Mouse (Mus musculus): ENCODE data around the gene Olfr1324. TPM values are rescaled to one million over a fixed set of nuclear protein-coding genes. Genes with fewer than 3 reads are reported as not detected.

Olfr1324 gene
- total and polyA plus RNA-seq, 3 experiments: not detected

DNA sequence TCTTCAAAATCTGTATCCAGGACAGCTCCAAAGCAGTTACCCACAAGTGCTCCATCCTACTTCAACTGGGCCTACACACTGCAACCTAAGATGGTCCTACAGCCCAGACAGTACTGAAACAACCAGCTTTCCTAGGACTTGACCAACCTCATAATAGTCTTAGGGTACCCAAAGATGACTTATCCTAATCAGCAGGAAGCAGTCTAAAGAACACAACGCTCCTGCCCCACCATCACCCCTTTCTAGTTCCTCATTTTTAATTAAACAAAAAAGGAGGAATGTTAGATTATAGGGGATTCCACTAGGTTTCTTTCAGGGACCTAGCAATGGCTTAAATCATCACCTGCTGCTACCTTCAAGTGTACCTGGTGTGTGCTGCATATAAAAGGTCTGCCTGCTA, 15.1 kb upstream of the Olfr1324 start:
- no peak overlapping the region for H3K4me3 ChIP-seq (ENCODE audit: control insufficient read depth in 1 of 2, insufficient read depth in 1 of 2, low read depth in 2 of 2, low read length in 2 of 2)
- peaks cover 0 to 3% of the 10 kb centered on the region in 2 experiments; a peak in 1 of 4 replicates for H3K36me3 ChIP-seq (ENCODE audit: control insufficient read depth in 1 of 2, insufficient read depth in 2 of 2, low read length in 2 of 2)
- peak; percentile 59 for DNase-seq (ENCODE audit: low read depth, low spot score)
- H3K27me3 ChIP-seq (ENCODE audit: control insufficient read depth in 1 of 2, insufficient read depth in 2 of 2, low read length in 2 of 2): no peaks in the 10 kb centered on the region
- H3K9ac ChIP-seq (ENCODE audit: control insufficient read depth, low read depth, low read length, poor library complexity, severe bottlenecking): no peak overlapping the region
- peaks cover 0 to 6% of the 10 kb centered on the region in 2 experiments; a peak in 3 of 4 replicates for H3K4me1 ChIP-seq (ENCODE audit: control insufficient read depth in 1 of 2, insufficient read depth in 2 of 2, low read length in 2 of 2)
- TF ChIP-seq ELF1 (IDR thresholded peaks at IDR 0.05; ENCODE audit: low read depth, low read length): no peak
- TF ChIP-seq CTCF (IDR thresholded peaks at IDR 0.05 in 2 of 3, conservative IDR thresholded peaks at IDR 0.05 in 1 of 3; ENCODE audit: control insufficient read depth in 1 of 3, insufficient read depth in 1 of 3, low read depth in 2 of 3, low read length in 3 of 3, poor library complexity in 1 of 3, severe bottlenecking in 1 of 3): no peak
- no peak for TF ChIP-seq ZC3H11A (IDR thresholded peaks at IDR 0.05; ENCODE audit: low read depth, low read length)
- no peak for TF ChIP-seq KAT2A (conservative IDR thresholded peaks at IDR 0.05; ENCODE audit: low read depth, low read length)
- no peak for TF ChIP-seq NRF1 (IDR thresholded peaks at IDR 0.05; ENCODE audit: insufficient read depth, low read depth, low read length, poor library complexity, severe bottlenecking)
- no peak for TF ChIP-seq SMC3 (IDR thresholded peaks at IDR 0.05; ENCODE audit: low read depth, low read length)
- no peak for TF ChIP-seq ZMIZ1 (IDR thresholded peaks at IDR 0.05; ENCODE audit: low read depth, low read length)
- TF ChIP-seq RCOR1 (IDR thresholded peaks at IDR 0.05; ENCODE audit: low read depth, low read length): peak; percentile 45; the same call in 1 of the 2 replicates
- no peak for TF ChIP-seq BHLHE40 (IDR thresholded peaks at IDR 0.05; ENCODE audit: borderline replicate concordance, low read depth, low read length)
- no peak for TF ChIP-seq HCFC1 (IDR thresholded peaks at IDR 0.05; ENCODE audit: low read depth, low read length)
- no peak for TF ChIP-seq MAX (IDR thresholded peaks at IDR 0.05; ENCODE audit: low read length)
- TF ChIP-seq TCF12 (IDR thresholded peaks at IDR 0.05; ENCODE audit: low read depth, low read length): peak; percentile 72
- 0 out of 2 replicates have a peak, but pooled peaks have one; percentile 11 for TF ChIP-seq JUND (IDR thresholded peaks at IDR 0.05; ENCODE audit: low read depth, low read length)
- TF ChIP-seq RAD21 (IDR thresholded peaks at IDR 0.05; ENCODE audit: low read depth, low read length): no peak
- TF ChIP-seq POLR2AphosphoS2 (IDR thresholded peaks at IDR 0.05; ENCODE audit: low read length): no peak
- TF ChIP-seq CHD1 (IDR thresholded peaks at IDR 0.05; ENCODE audit: low read depth, low read length): no peak
- peak; percentile 40 for TF ChIP-seq TAL1 (IDR thresholded peaks at IDR 0.05; ENCODE audit: low read length)
- TF ChIP-seq USF1 (IDR thresholded peaks at IDR 0.05; ENCODE audit: low read depth, low read length): no peak
- TF ChIP-seq GATA1 (IDR thresholded peaks at IDR 0.05; ENCODE audit: low read depth, low read length): peak; percentile 67
- TF ChIP-seq POLR2AphosphoS5 (IDR thresholded peaks at IDR 0.05; ENCODE audit: borderline replicate concordance, low read depth, low read length): no peak
- no peak for TF ChIP-seq MAZ (IDR thresholded peaks at IDR 0.05; ENCODE audit: low read depth, low read length)
- TF ChIP-seq ETS1 (IDR thresholded peaks at IDR 0.05; ENCODE audit: low read depth, low read length): 0 out of 2 replicates have a peak, but pooled peaks have one; percentile 27
- TF ChIP-seq ZKSCAN1 (IDR thresholded peaks at IDR 0.05; ENCODE audit: low read depth, low read length): no peak
- no peak for TF ChIP-seq MYB (IDR thresholded peaks at IDR 0.05; ENCODE audit: low read depth, low read length)
- no peak for TF ChIP-seq ZNF384 (IDR thresholded peaks at IDR 0.05; ENCODE audit: low read depth, low read length)
- TF ChIP-seq EP300 (IDR thresholded peaks at IDR 0.05; ENCODE audit: low read depth in 1 of 2, low read length in 2 of 2): peak; percentile 82 to 84
- peak overlapping the region; percentile 31; the same call in 1 of the 2 replicates for H3K27ac ChIP-seq (ENCODE audit: control insufficient read depth, low read depth, low read length)
- no peaks in the 10 kb centered on the region for H3K79me2 ChIP-seq (ENCODE audit: control insufficient read depth, insufficient read depth, low read length, poor library complexity)
- no peaks in the 10 kb centered on the region for H3K9me3 ChIP-seq (replicated peaks; ENCODE audit: insufficient read depth, low read length)
